Mouse (Mus musculus) layer of hippocampus, adult 18-20 months (tissue): ENCODE results near the gene Sgpp2. TPM values are rescaled to one million over a fixed set of nuclear protein-coding genes. Genes with fewer than 3 reads are reported as not detected.

Source experiments
- DNase-seq, 2 experiments: peaks; one replicate each; pipeline ENCODE4 v3.0.0; 2022; ENCODE audit warnings: low spot score in 2 of 2
- total RNA-seq, 2 experiments: library from RNA; stranded (reverse); gene quantifications; 2 replicates each; pipeline ENCODE4 v1.2.3; 2021

Gene Sgpp2
- total RNA-seq, 2 experiments from 2014 or later: 5.1 to 5.4 TPM

DNA sequence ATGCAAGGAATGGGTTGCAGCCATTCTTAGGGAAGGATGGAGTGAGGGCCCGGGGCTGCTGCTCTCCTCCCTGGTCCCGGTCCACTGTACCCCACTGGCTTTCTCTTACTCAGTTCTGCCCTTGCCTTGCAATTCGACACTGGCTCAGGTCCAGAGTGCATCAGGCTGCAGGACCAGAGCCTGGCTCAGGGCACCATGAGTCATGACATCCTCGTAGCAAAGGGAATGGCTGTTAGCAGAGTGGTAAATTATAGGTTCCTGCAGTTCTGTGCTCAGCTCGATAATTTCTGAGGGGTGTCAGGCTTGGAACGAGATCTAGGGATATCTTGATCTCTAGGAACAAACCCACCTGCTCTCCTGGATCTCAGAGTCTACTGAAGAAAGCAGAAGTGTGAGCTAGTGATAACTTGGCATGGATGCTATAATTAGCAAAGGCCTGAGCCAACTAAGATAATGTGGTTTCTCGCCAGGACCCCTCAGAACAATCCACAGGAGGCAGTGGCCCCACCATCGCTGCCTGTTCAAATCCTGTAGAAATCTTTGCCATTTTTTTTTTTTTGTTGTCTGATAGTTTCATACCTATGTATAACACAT is 86.3 kb downstream of the Sgpp2 start:
- no peak for DNase-seq

DNA sequence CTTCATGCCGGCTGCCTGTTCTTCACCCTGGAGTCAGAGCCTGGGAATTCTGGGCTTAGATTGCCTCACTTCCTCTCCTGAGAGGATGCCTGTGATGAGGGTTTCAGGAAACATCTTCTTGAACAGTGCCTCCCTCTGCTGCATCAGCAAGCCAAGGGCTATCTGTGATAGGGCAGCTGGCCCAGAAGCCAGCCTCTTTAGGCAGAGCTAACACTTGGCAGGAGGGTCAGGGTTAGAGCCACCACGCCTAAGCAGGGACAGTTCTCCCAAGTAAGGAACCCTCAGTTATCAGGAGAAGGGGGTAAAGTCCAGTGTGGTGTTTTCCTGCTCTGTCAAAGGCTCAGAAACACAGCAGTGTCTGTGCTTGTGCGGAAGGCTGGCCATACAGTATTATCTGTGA is 89.6 kb downstream of the Sgpp2 start:
- no peak for DNase-seq

DNA sequence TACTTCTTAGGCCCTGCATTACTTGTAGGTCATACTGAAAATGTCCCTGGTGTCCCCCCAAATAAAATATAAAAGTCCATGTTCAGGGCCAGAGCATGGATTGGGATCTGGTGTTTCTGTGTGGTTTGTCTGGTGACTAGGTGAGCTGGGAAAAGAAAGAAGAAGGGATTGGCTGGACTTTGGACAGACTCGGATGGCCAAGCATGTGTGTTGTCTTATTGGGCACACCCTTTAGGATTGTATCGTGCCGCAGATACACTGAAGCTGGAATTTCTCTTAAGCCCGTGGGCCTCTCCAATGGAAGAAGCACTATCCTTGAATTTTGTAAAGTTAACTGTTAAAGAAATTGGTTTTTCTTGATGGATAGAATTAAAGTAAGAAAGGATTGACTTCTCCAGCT is 91.3 kb downstream of the Sgpp2 start:
- no peak for DNase-seq

DNA sequence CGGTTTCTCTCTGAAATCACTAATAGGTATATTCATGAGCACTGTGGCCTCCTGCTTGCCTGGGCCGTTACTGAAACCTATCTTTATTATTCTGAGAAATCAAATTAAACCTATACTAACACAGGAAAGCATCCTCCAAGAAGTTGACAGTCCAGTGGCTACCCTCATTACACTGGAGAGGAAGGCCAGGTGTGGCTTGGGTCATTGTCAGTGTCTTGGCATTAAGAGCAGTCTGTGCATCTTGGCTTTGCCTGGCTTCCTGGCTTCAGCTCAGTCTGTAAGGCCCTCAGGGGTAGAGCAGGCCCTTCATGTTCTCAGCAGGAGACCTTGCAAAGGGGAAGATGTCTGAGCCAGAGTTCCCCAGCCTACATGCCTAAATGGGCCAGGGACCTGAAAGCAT is 99.3 kb downstream of the Sgpp2 start:
- no peak for DNase-seq

DNA sequence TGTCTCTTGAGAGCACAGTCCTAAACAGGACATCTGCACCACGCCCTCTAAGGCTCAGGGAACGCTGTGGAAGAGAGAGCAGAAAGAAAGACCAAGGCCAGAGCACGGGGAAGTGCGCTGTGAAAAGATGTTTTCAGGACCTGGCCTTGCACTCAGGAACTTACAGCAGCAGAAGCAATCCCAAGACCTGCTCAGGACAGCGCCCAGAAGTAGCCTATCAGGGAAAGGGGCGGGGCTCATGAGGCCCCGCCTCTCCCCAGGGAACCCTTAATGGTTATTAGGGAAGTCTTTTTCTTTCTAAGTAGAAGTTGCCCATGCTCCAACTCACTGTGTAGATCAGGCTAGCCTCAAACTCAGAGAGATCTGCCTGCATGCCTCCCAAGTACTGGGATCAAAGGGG is 102.5 kb downstream of the Sgpp2 start:
- no peak for DNase-seq

DNA sequence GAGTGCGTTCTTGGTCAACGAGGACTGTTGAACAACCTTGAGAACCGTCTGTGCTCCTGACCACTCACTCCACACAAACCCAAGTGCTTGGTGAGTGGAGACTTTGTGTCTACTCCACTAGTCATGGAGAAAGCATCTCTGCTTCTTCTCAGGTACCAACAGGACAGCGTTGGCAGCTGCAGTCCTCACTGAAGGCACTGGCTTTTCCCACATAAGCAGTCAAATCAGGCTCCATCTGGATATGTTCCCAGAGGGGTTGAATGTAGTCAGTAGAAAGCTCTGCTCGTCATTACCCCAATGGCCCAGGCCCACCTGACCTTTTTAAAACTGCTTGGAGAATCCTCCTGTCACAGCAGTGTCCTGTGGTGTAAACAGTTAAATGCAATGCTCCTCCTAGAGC is 104.3 kb downstream of the Sgpp2 start:
- DNase-seq: no peak

DNA sequence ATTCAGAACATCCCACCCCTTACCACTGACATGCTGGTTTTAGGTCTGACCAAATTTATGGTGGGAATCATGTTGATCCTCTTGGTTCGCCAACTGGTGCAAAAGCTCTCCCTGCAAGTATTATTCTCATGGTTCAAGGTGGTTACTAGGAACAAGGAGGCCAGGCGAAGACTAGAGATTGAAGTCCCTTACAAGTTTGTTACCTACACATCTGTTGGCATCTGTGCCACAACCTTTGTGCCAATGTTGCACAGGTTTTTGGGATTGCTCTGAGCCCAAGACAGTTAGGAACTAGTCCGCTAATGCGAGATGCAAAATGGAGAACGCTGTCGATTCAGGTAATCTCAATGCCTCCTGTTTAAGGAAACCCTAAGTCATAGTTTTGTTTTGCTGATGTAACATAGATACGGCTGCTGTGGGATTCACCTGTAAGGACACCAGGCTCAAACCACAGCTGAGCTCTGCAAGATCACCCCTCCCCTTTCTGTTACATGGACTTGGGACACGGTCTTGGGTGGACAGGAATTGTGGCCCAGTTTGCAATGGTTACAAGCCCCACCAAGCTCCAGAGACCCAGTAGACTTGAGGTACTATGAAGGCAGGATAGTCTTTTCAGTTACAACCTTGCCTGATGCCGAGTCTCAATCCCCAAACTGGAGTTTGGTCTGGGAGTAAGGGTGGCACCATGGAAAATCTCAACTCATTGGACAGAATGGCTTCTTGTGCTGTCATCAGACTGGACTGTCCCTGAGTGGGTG is 107.2 kb downstream of the Sgpp2 start:
- no peak for DNase-seq

DNA sequence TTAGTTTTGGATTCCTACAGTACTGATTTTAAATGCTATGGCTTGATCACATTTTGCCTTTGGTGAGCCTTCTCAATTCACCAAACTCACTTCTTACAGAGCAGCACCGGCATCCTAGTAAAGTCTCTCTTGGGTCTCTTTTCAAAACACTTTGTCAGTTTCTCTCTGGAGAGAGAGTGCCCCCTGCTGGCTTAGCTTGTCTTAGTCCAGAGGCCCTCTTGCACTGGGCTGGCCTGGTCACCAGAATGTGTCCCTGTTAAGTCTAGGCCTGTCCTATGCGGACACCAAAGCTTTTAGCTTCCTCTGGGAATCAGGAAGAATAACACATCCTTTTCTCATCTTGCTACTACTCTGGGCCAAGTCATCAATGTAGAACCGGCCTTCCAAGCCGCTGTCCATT is 109.4 kb downstream of the Sgpp2 start:
- peak; percentile 37 to 71 for DNase-seq

DNA sequence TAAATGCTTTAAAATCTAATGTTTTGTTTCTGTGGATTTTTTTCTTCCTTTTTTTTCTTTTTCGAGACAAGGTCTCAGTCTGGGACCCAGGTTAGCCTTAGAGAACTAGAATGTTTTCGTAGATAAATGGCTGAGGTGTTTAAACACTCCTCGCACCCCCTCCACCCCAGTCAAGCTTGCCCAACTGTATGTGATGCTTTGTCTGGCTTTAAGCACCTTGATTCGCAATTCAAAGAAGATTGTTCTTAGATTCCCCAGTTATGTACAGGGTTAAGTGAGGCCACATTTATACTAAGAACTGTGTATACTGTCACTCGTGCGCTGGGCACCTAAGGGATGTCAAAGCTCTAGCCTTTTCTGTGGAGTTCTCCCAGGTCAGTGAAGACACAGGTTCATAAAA is 110.1 kb downstream of the Sgpp2 start:
- no peak for DNase-seq

DNA sequence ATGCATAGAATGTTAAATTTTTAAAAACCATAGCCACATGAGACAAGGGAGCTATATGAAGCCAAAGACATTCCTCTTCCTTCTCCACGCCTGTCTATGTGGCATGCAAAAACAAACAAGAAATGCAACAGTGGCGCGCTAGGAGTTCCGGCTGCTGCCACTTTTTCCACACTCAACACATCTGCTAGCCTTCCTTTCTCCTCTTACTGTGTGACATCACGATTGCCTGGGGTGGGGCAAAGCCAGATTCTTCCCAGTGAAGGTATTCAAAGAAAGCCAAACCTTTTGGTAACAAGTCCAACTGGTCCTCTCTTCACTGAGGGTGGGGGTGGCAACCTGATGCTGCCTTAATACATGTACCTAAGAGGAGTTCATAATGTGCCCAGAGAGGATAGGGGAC is 111.6 kb downstream of the Sgpp2 start:
- no peak for DNase-seq

DNA sequence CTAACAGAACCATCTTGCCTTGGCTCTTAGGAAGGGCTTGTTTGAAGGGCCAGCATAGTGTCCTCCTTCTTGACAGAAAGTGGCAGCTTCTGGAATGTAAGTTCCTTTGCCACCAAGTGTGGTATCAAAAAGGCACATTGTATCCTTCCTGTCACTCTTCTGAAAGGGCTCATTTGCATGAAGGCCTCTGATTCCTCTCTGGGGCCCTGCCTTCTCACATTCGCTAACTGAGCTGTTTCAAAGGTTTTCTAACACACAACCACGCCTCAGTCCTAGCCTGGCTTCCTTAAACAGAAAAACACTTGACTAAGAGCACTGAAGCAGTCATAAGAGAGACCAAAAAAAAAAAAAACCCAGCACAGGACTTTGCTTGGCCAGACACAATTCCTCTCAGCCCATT is 112.4 kb downstream of the Sgpp2 start:
- no peak for DNase-seq

DNA sequence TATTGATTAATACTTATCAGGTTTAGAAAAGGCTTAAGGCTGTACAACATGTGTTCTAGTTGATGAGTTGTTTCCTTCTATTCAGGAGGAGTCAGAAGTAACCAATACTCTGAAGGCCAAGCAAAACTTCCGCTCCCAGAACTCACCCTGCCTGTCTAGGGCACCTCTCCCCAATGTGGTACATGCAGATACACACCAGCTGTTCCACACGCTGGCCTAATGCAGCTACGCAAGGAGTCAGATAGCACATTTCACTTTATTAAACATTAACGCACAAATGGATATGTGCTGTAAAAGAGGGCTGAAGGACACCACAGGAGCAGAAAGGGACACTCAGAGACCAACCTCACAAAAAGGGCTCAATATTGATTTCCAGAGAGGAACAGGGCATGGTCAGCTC is 114.7 kb downstream of the Sgpp2 start:
- no peak for DNase-seq

DNA sequence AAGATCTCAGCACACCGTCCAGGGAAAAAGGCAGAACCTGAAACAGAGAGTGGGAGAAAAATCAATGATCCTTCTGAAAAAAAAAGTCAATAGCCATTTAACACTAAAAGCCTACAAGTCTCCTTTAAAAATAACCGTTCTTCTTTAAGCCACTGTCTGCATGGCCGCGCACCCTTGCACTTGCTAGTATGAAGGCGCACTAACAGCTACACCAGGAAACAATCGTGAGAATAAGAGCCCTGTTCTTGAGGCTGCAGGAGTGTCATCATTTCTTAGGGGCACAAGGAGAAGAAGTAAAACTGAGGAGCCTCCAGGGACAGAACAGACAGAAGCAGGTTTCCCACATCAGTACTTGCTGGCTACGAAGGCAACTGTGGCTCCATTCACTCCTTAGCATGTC is 115.2 kb downstream of the Sgpp2 start:
- no peak for DNase-seq

DNA sequence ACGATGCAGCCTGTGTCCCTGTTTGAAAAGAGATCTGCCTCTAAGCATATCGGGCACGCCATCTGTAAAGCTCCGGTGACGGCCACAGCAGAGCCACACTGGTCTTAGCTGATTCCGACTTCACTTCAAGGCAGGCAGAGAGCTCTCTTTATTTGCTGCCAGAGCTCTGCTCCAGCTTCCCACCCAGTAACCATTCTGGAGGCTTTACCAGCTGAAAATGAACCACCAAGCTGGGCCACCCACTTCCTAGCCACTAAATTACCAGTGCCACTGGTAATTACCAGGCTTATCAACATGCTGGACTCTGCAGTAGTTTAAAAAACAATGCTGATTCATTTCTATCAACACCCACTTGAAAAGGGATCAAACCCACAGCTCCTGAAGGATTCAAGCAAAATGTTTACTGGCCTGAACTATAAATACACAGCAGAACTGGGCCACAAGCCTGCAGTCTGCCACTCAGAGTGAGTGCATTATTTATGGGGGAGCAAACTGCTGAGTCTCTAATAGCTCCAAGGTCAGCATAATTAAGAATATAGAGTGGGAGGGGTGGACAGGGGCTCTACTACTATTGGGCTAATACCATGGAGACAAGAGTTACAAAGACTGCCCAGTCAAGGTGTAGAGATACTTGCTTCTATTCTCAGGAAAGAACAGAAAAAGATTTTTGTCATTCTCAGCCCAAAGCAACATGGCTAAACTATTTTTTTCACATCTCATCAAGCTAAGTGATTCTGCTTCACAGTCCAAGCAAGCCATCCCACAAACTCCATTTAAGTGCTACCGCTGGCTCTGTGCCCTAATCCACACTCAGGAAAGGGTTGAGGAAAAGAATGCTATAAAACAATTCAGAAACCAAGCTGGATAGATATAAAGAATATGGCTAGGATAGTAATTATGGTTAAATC is 115.9 kb downstream of the Sgpp2 start:
- DNase-seq: peak; percentile 10 to 41

DNA sequence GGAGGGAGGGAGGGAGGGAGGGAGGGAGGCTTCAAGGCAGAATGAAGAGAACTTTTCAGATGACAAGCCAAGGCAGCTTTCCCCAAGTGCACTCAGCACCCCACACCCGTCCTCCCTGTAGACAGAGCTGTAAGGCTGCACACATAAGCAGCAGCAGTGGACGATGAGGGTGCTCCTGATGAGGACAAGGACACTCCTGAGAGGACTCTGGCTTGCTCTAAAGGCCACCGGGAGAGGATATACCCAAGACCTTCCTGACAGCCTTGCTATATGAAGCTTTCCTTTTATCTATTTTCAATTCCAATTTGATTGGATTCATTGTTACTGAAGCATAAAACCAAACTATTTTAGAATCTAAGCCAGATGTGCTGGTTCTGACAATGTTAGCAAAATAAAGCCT is 116.7 kb downstream of the Sgpp2 start:
- DNase-seq: no peak

DNA sequence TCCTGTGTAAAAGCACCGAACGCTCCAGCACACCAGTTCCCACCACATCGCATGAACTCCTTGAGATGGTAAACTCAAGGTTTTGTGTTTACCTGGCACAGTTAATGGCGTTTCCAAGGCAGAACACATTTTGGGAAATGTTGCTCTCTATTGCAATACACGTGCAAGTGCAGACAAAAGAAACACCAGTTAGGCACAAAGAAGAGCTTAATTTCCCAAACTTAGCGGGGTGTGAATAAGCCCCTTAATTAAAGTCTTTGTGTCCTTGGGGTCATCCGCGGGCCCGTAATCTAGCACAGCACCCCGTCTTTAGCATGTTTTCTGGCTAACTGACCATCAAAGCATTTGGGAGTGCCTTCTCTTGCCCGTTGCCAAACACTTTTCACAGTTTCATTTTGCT is 118.7 kb downstream of the Sgpp2 start:
- DNase-seq: no peak

DNA sequence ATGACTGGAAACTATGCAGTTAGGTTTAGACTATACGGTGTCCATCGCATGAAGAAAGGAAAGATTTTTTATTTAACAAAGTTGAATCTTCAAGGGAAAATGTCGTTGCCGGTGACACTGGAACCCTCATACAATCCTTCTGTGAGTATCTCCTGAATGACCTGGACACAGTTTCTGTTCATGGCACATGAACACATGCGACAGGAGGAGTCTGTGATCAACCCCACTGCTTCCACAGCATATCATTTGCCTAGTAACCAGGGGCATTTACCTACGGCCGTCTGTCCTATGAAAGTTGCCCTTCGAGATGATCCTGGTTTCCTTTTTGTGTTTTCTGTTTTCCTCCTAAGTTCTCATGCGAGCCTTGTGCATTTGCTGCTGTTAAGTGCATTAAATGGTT is 123.3 kb downstream of the Sgpp2 start:
- no peak for DNase-seq

DNA sequence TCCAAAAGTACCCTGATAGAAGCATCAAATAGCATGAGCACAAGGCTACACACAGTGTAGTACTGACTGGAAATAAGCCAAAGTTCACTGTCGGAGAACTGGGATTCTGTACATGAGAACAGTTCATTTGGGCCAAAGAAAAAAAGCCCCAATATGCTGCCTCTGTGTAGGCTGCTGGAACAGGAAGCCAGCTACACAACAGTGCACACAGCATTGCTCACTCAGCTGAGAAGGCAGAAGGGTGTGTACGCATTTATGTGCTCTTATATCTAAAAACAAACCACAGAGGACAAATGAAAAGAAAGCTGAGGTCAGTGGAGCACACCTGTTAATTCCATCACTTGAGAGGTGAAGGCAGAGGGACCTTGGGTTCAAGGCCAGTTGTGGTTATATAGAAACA is 125.8 kb downstream of the Sgpp2 start:
- peak in 1 of 2 experiments; percentile 25 for DNase-seq

DNA sequence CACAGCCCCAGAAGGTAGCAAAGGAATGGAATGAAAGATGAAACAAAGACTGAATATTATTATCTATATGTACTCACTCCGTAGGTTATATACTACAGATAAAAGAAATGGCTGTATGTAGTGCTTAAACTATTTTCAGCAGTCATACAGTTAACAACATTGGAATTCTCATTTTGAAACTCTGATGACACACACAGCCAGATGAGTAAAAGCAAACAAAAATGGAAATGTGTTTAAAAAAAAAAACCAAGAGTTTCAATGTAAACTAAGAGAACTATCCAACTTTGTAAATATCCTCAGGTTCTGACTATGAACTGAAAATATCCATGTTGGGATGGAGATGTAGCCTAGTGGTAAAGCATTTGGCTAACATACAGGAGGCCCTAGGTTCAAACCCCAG is 126.3 kb downstream of the Sgpp2 start:
- DNase-seq: no peak

DNA sequence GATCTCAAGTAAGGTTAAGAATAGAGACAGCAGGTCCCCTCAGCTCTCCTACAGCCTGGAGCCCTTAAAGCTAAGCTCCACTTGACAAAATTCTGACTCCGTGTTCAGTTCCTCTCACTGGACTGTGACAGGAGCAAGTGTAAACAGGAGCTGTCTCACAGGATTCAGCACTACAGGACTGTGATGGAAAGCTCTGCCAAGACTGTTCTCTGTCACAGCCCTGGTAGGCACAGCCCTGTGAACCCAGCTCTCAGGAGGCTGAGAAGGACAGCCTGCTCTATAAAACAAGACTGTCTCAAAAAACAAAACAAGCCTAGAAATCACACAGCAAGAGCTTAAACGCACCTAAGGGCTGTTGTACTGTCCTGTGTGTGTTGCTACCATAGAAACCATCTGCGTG is 127.0 kb downstream of the Sgpp2 start:
- DNase-seq: no peak

DNA sequence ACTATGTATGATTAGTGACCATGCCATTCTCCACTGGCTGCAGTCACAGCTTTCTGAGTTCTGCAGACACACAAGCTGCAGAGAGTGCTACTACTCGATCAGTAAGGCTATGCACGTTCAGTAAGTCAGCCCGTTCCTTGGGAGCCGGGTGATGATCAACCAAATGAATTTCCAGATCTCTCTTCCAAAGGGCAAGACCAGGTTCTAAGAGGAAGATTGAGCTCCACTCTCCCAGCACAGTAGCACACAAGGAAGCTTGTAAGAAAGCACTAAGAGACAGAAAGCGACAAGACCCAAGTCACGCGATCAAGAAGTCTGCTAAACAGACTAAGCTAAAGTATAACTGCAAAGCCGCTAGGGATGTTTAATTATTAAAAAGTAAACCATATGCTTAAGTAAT is 130.6 kb downstream of the Sgpp2 start:
- DNase-seq: no peak

DNA sequence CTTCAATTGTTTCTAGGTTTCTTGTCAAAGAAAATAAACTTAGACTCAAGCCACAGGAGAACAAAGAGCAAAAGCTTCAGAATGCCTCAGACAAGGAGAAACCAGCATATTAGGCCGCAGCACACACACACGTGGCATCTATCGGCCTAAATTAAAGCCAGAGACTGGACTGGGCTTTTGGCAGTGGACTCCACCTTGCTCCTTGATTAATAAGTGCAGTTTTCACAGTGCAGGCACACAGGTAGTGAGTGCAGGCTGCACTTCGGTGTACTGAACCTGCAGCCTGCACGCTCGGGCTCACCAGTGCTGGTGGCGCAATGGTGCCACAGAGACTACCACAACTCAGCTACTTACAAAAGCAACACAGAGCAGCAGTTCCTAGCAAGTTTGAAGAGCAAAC is 132.9 kb downstream of the Sgpp2 start:
- no peak for DNase-seq
